Mouse (Mus musculus): ENCODE data around the gene Nid1.
"Not testable (repeated sequence)": the region's sequence is repeated elsewhere in the genome, so short reads cannot be mapped to it uniquely, and the experiment has no call there.

Gene Nid1

GRCm38 (mm10) chr13:13453332-13453731 is 16.0 kb downstream of the Nid1 start:
- not testable (repeated sequence) for DNase-seq (ENCODE audit: low spot score)

- DNase-seq (ENCODE audit: low spot score) = not testable (repeated sequence)
Measured at GRCm38 (mm10) chr13:13454249-13454648, 16.9 kb downstream of the Nid1 start.

GRCm38 (mm10) chr13:13455632-13456492 is 18.5 kb downstream of the Nid1 start:
- DNase-seq (ENCODE audit: low spot score) = not testable (repeated sequence)

DNA sequence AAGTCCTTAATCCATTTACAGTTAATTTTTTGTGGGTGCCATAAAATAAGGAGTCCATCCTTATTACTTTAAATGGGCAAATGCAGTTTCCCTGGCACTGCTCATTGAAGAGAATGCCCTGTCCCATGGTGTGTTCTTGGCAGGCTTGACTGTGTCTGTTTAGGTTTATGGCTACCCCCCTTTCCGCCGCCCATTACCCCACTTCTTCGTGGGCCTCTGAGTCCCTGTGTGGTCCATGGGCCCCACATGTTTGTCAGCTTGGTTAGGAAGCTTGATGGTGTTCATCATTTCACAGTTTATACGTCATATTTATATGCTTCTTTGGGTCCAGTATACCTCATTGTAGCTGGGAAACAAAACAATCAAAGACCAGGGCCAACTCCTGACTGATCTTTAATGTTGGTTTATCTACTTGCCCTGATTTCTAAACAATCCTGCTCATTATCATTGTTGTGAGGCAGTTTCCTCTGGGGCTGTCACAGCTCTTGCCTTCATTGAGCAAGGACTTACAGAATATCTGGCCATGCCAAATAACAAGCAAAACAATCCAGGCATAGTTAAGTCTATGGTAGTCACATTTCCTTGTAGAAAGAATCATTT is 20.9 kb downstream of the Nid1 start:
- DNase-seq (ENCODE audit: low spot score) = no peak

GRCm38 (mm10) chr13:13460521-13461138 is 23.3 kb downstream of the Nid1 start:
- DNase-seq (ENCODE audit: low spot score) = no peak

DNA sequence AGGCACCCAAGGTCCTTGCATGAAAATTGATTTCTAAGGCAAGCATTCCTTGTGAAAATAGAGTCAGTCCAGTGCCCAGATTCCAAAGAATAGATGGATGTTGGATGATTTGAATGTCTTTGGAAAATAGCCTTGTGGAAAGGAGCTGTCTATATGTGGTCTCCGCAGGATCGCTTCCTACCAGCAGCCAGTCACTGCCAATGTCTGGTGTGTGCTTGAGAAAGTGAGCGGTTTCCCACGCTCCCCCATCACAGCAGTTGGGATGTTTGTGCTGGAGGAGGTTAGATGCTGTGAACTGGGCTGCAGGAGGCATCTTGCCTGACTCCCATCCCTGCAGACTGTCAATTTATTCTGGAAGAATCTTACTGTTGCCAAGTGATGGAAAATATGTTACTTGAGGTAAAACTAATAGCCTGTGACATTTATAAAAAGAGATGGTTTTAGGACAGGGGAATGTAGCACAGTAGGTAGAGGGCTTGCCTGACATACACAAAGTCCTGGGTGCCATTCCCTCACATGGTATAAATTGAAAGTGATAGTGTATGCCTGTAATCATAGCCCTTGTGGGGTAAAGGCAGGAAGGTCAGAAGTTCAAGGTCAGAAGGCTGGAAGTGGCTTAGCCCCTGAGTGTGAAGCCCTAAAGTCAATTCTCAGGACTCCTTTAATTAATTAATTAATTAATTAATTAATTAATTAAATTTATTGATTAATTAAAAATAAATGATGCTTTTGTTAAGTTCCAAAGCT is 24.3 kb downstream of the Nid1 start:
- DNase-seq (ENCODE audit: low spot score) = no peak

GRCm38 (mm10) chr13:13463949-13464348 is 26.6 kb downstream of the Nid1 start:
- DNase-seq (ENCODE audit: low spot score) = no peak

DNA sequence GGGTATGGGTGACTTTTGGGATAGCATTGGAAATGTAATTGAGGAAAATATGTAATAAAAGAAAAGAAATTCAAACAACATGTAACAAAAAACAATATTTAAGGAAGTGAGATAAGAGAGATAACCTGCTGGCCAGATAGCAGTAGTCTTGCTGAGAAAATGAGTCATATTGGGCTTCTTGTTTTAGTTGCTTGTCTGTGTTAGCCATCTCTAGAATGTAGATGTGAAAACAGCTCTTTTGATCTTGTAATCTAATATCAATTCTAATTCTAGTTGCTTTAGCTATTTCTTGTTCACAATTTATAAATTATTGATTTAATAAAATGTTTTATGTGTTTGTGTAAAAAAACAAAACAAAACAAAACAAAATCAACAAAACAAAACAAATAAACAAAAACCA is 29.9 kb downstream of the Nid1 start:
- DNase-seq (ENCODE audit: low spot score) = not testable (repeated sequence)

DNA sequence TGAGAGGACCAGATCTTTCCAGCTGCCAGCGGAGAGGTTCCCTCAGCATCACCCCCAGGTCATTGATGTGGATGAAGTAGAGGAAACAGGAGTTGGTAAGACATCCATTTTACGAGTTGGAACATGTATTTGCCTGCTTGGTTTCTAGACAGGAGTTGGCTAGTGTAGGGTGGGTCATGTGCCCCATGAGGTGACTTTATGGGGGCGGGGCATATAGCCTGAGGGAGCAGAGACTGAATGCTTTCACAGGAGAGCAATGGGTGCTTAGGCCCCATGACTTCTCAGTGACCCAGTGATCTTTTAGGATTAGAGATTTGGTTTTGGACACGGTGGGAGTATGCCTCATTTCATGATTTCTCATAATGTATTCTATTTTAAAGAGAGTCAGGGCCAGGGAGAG is 31.2 kb downstream of the Nid1 start:
- DNase-seq (ENCODE audit: low spot score) = no peak

GRCm38 (mm10) chr13:13471334-13471757 is 34.0 kb downstream of the Nid1 start:
- no peak for DNase-seq (ENCODE audit: low spot score)

DNA sequence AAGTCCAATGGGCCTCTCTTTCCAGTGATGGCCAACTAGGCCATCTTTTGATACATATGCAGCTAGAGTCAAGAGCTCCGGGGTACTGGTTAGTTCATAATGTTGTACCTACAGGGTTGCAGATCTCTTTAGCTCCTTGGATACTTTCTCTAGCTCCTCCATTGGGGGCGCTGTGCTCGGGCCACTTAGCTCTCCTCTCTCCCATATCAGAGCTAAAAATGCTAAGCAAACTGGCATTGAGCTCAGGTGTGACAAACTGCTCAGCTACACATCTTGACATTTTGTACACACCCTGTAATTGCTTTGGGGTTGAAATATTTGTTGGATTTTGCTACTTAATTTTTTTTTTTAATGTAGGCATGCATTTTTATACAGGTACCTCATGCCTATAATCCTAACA is 37.1 kb downstream of the Nid1 start:
- DNase-seq (ENCODE audit: low spot score) = not testable (repeated sequence)

- DNase-seq (ENCODE audit: low spot score) = no peak
Measured at GRCm38 (mm10) chr13:13474991-13475390, 37.6 kb downstream of the Nid1 start.

DNA sequence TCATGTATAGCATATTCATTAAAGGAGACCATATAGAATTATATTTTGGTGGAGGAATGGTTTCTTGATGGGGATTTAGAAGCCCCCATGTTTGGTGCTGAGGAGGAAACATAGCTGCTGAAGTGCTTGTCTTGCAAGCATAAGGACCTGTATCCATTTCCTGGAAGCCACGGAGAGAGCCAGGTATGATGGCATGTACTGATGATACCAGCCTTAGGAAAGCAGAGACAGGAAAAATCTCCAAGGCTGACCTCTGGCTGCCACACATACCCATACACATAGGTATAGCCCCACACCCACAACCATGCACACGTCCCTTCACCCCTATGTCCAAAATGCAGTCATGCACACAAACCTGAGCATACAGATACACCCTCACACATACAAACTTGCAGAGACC is 39.2 kb downstream of the Nid1 start:
- no peak for DNase-seq (ENCODE audit: low spot score)

DNA sequence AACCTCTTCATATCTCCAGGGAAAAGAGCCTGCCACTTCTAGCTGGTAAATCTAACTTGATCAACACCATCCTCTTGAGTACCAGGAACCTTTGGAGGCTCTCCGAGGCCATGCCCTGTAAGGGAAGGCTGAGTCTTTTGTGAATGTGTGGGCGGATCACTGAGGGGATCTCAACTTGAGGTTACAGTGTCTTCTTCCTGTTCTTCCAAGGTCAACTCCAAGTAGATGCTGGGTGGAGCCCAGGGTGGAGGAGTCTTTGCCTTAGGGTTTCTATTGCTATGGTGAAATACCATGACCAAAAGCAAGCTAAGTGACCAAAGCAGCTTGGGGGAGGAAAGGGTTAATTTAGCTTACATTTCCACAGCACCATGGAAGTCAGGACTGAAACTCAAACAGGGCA is 39.7 kb downstream of the Nid1 start:
- DNase-seq (ENCODE audit: low spot score) = no peak

- no peak for DNase-seq (ENCODE audit: low spot score)
Measured at GRCm38 (mm10) chr13:13479986-13480385, 42.6 kb downstream of the Nid1 start.

- no peak for DNase-seq (ENCODE audit: low spot score)
Measured at GRCm38 (mm10) chr13:13481033-13481432, 43.7 kb downstream of the Nid1 start.

DNA sequence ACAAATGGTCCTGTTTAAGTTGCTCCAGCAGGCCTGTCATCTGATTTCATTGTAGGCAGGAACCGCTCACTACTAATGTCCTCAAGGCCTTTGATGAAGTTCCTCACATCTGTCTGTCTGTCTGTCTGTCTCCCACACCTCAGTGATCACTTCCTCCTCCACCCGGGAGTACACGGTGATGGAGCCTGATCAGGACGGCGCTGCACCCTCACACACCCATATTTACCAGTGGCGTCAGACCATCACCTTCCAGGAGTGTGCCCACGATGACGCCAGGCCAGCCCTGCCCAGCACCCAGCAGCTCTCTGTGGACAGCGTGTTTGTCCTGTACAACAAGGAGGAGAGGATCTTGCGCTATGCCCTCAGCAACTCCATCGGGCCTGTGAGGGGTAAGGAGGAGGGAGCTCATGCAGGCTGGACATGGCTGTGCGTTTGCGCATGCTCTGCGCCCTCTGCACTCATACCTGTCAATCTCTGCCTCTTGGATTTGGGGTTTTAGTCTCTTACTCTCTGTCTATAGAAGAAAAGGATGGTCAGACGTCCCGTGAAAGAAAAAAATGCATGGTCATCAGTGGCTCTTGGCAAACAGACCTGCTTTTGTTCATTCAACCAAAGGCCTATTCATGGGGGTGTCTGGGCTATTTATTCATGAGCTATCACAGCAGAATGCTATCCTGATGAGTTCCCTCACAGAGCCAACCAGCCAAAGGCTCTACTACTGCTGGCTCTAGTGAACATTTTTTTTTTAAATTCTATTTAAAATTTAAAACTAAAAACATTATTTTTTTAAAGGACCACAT is 44.7 kb downstream of the Nid1 start:
- DNase-seq (ENCODE audit: low spot score) = no peak

- DNase-seq (ENCODE audit: low spot score) = no peak
Measured at GRCm38 (mm10) chr13:13484351-13484751, 47.0 kb downstream of the Nid1 start.

- DNase-seq (ENCODE audit: low spot score) = no peak
Measured at GRCm38 (mm10) chr13:13484883-13485282, 47.5 kb downstream of the Nid1 start.

- no peak for DNase-seq (ENCODE audit: low spot score)
Measured at GRCm38 (mm10) chr13:13485682-13486081, 48.3 kb downstream of the Nid1 start.

DNA sequence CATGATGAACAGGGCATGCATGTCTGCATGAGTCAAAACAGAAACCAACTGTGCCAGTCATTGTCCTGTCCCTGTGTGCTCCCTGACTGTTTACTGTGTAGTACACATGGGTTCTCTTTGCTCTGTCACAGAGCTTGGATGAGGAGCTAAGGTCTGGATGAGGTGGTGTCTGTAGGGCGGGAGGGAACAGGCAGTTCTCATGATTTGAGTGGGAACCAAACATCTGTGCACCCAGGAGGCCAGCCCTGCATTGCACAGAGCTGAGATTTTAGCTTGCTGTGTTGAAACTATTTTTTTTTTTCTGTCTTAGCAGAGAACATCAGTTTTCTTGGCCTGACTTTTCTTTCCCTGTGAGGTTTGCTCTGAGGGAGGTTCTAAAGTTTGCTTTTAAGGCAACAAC is 50.5 kb downstream of the Nid1 start:
- DNase-seq (ENCODE audit: low spot score) = no peak

- DNase-seq (ENCODE audit: low spot score) = no peak
Measured at GRCm38 (mm10) chr13:13489861-13490260, 52.5 kb downstream of the Nid1 start.
